ENCODE assay signal across 9 mouse cellular contexts in the genomic region with DNA sequence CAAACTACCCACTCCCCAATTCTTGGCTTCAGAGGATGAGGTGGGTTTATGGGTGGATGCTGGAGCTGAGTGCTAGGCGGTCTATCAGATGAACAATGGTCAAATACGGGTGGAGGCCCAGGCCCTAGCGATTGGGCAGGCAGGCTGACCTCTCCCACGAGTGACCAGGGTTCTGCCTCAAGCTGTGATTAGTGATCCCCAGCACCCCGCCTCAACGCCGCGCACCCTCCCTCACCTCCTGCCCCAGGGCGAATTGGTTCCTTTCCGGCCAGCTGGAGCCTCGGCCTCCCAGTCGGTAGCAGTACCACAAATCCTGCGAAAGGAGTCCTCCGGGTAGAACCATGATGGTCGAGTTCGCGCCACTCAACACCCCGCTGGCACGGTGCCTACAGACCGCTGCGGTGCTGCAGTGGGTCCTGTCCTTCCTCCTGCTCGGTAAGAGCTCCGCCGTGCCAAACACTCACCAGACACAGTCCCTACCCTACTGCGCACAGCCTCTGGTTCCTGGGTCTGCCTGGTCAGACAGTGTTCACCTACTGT. TPM values are rescaled to one million over a fixed set of nuclear protein-coding genes. Genes with fewer than 3 reads are reported as not detected.
A peak's percentile ranks its signal among the peaks of the same experiment; 100 is the strongest.
DNase-seq lines count a peak whose midpoint lies in the region; ATAC-seq and TF ChIP-seq lines count a peak whose summit lies in the region.
"Had no signal": no experiment of that assay in that cellular context is flagged by ENCODE, and none has a peak within 500 bp of the region (broad histone marks: within the 10 kb centered on the region; RNA-seq: fewer than 3 reads in every experiment).

TSS of gene BC035947 (minus strand) at position 538 of the 540 bp plus-strand sequence.

- peak within 1 kb of the TSS; percentile 63 for H3K4me2 ChIP-seq in hindbrain, embryonic 13.5 days
- H3K4me2 ChIP-seq in limb, embryonic 14.5 days (replicated peaks; ENCODE audit: low read depth, low read length, severe bottlenecking), result peak within 1 kb of the TSS; percentile 58
- H3K4me2 ChIP-seq in midbrain, embryonic 15.5 days, result peak within 1 kb of the TSS; percentile 59

- H3K4me3 ChIP-seq in hindbrain, embryonic 13.5 days, result peak within 1 kb of the TSS; percentile 37
- peak within 1 kb of the TSS; percentile 32 for H3K4me3 ChIP-seq in limb, embryonic 14.5 days (replicated peaks; ENCODE audit: low read length)
- peak within 1 kb of the TSS; percentile 37 for H3K4me3 ChIP-seq in midbrain, embryonic 15.5 days
- H3K4me3 ChIP-seq: myocyte had no signal

- peak; percentile 83 for ATAC-seq in hindbrain, embryonic 13.5 days (ENCODE audit: low FRiP score)
- no peak for ATAC-seq in limb, embryonic 14.5 days (ENCODE audit: low FRiP score, low read depth)
- peak; percentile 76; the same call in 1 of the 2 replicates for ATAC-seq in midbrain, embryonic 15.5 days (replicated peaks)

- WGBS in hindbrain, embryonic 13.5 days, result 3% methylated on average over 25 of the region's 25 CpGs
- WGBS in limb, embryonic 14.5 days, result 3% methylated on average over 21 of the region's 25 CpGs
- 3% methylated on average over 25 of the region's 25 CpGs for WGBS in midbrain, embryonic 15.5 days

- no peaks in the 10 kb centered on the region for H3K9me3 ChIP-seq in hindbrain, embryonic 13.5 days
- no peaks in the 10 kb centered on the region for H3K9me3 ChIP-seq in limb, embryonic 14.5 days (ENCODE audit: control insufficient read depth, low read length)
- H3K9me3 ChIP-seq in midbrain, embryonic 15.5 days, result no peaks in the 10 kb centered on the region

- peaks cover 7% of the 10 kb centered on the region for H3K4me1 ChIP-seq in hindbrain, embryonic 13.5 days (replicated peaks)
- H3K4me1 ChIP-seq in limb, embryonic 14.5 days (ENCODE audit: control insufficient read depth, insufficient read depth, low read length), result peaks cover 4% of the 10 kb centered on the region; the same call in 1 of the 2 replicates
- peaks cover 5% of the 10 kb centered on the region for H3K4me1 ChIP-seq in midbrain, embryonic 15.5 days

- no peak for TF ChIP-seq POLR2A in limb, embryonic 14.5 days (IDR thresholded peaks at IDR 0.05; ENCODE audit: borderline replicate concordance, extremely low read depth, insufficient read depth, insufficient read length)

- peak; percentile 6 to 13 for DNase-seq in cerebellum, postnatal 36 days
- DNase-seq in cerebellum, adult 9-10 months, result no peak
- DNase-seq in embryo, embryonic 11 days, result peak; percentile 54
- no peak for DNase-seq in limb, embryonic 14.5 days (ENCODE audit: low spot score)
- DNase-seq in frontal cortex, postnatal 10 days (ENCODE audit: low spot score in 2 of 2), result no peak
- DNase-seq in frontal cortex, postnatal 25 days (ENCODE audit: low spot score in 2 of 2), result no peak

- H3K9ac ChIP-seq in hindbrain, embryonic 13.5 days, result peak within 1 kb of the TSS; percentile 69
- peak within 1 kb of the TSS; percentile 41 for H3K9ac ChIP-seq in limb, embryonic 14.5 days (ENCODE audit: low read depth, low read length, severe bottlenecking)
- H3K9ac ChIP-seq in midbrain, embryonic 15.5 days, result peak within 1 kb of the TSS; percentile 30

- no peaks in the 10 kb centered on the region for H3K36me3 ChIP-seq in hindbrain, embryonic 13.5 days
- H3K36me3 ChIP-seq in limb, embryonic 14.5 days (ENCODE audit: control insufficient read depth, insufficient read depth, low read length), result no peaks in the 10 kb centered on the region
- H3K36me3 ChIP-seq in midbrain, embryonic 15.5 days (replicated peaks), result no peaks in the 10 kb centered on the region

- H3K27ac ChIP-seq in hindbrain, embryonic 13.5 days, result no peak within 1 kb of the TSS
- H3K27ac ChIP-seq in limb, embryonic 14.5 days (replicated peaks; ENCODE audit: low read depth, low read length), result no peak within 1 kb of the TSS
- H3K27ac ChIP-seq in midbrain, embryonic 15.5 days, result no peak within 1 kb of the TSS

- H3K27me3 ChIP-seq in hindbrain, embryonic 13.5 days, result no peaks in the 10 kb centered on the region; the same call in 1 of the 2 replicates
- peaks cover 5% of the 10 kb centered on the region; the same call in 1 of the 2 replicates for H3K27me3 ChIP-seq in limb, embryonic 14.5 days (ENCODE audit: control insufficient read depth, insufficient read depth, low read length)
- H3K27me3 ChIP-seq in midbrain, embryonic 15.5 days (replicated peaks), result no peaks in the 10 kb centered on the region

RNA-seq across cellular contexts. Expression of gene BC035947, which starts in this region (rescaled TPM):
- polyA plus RNA-seq in hindbrain, embryonic 13.5 days (2015; fragmentation: Nextera tagmentation; extraction: Ambion mirVana), result 0.82 and 0.87 TPM in 2 replicates
- polyA plus RNA-seq in limb, embryonic 14.5 days (2012; rRNA removed), result 0.58 and 0.72 TPM in 2 replicates
- polyA plus RNA-seq in limb, embryonic 14.5 days (2014; fragmentation: Nextera tagmentation; extraction: Ambion mirVana), result 0.06 and 0.33 TPM in 2 replicates
- polyA plus RNA-seq in midbrain, embryonic 15.5 days (2015; fragmentation: Nextera tagmentation; extraction: Ambion mirVana), result 1.3 and 1.8 TPM in 2 replicates
- polyA plus RNA-seq: myocyte had no signal

Comparison
In these comparisons a context has a peak if more than half of its experiments do, and no peak if none do; other contexts are left out.
1. DNase-seq: peak in cerebellum, postnatal 36 days (2 of 2) and embryo, embryonic 11 days (single experiment); none in cerebellum, adult 9-10 months (single experiment), limb, embryonic 14.5 days (single experiment), frontal cortex, postnatal 10 days (0 of 2) and frontal cortex, postnatal 25 days (0 of 2).
2. Peak in ATAC-seq, H3K4me3 ChIP-seq, H3K9ac ChIP-seq and H3K4me2 ChIP-seq in hindbrain, embryonic 13.5 days; RNA of the gene not detected or under 1 TPM.
3. Peak in every context shown above with its lines, with median percentiles within 50 percentile points of each other: H3K4me2 ChIP-seq, H3K4me3 ChIP-seq and H3K9ac ChIP-seq.